Mouse (Mus musculus): ENCODE measurements around the gene Ube2b. TPM values are rescaled to one million over a fixed set of nuclear protein-coding genes. Genes with fewer than 3 reads are reported as not detected.
A peak's percentile ranks its signal among the peaks of the same experiment; 100 is the strongest.

Gene Ube2b
- polyA plus RNA-seq, 1 experiment = 195 TPM

- no peak for DNase-seq (ENCODE audit: low read depth)
- no peak for TF ChIP-seq CTCF (IDR thresholded peaks at IDR 0.05; ENCODE audit: borderline replicate concordance, extremely low read depth, insufficient read depth, insufficient read length)
- TF ChIP-seq POLR2A (IDR thresholded peaks at IDR 0.05; ENCODE audit: borderline replicate concordance, extremely low read depth, insufficient read depth, insufficient read length, poor library complexity, severe bottlenecking) = no peak
These were observed 33.9 kb downstream of the Ube2b start for GRCm38 (mm10) chr11:51966651-51967050.

- TF ChIP-seq CTCF (IDR thresholded peaks at IDR 0.05; ENCODE audit: borderline replicate concordance, extremely low read depth, insufficient read depth, insufficient read length) = no peak
- no peak for TF ChIP-seq POLR2A (IDR thresholded peaks at IDR 0.05; ENCODE audit: borderline replicate concordance, extremely low read depth, insufficient read depth, insufficient read length, poor library complexity, severe bottlenecking)
- no peak for DNase-seq (ENCODE audit: low read depth)
These were observed 38.3 kb downstream of the Ube2b start for GRCm38 (mm10) chr11:51962277-51962676.

- DNase-seq (ENCODE audit: low read depth) = no peak
- TF ChIP-seq CTCF (IDR thresholded peaks at IDR 0.05; ENCODE audit: borderline replicate concordance, extremely low read depth, insufficient read depth, insufficient read length) (no peak), POLR2A (IDR thresholded peaks at IDR 0.05; ENCODE audit: borderline replicate concordance, extremely low read depth, insufficient read depth, insufficient read length, poor library complexity, severe bottlenecking) (no peak)
These were observed 38.8 kb downstream of the Ube2b start for GRCm38 (mm10) chr11:51961761-51962160.

GRCm38 (mm10) chr11:51960967-51961471 is 39.5 kb downstream of the Ube2b start:
- DNase-seq (ENCODE audit: low read depth) = peak; percentile 50
- TF ChIP-seq CTCF (IDR thresholded peaks at IDR 0.05; ENCODE audit: borderline replicate concordance, extremely low read depth, insufficient read depth, insufficient read length) = no peak
- TF ChIP-seq POLR2A (IDR thresholded peaks at IDR 0.05; ENCODE audit: borderline replicate concordance, extremely low read depth, insufficient read depth, insufficient read length, poor library complexity, severe bottlenecking) = no peak

- DNase-seq (ENCODE audit: low read depth) = no peak
- TF ChIP-seq POLR2A (IDR thresholded peaks at IDR 0.05; ENCODE audit: borderline replicate concordance, extremely low read depth, insufficient read depth, insufficient read length, poor library complexity, severe bottlenecking) = no peak
- no peak for TF ChIP-seq CTCF (IDR thresholded peaks at IDR 0.05; ENCODE audit: borderline replicate concordance, extremely low read depth, insufficient read depth, insufficient read length)
These were observed 40.5 kb downstream of the Ube2b start for GRCm38 (mm10) chr11:51960061-51960460.

- DNase-seq (ENCODE audit: low read depth) = no peak
- TF ChIP-seq CTCF (IDR thresholded peaks at IDR 0.05; ENCODE audit: borderline replicate concordance, extremely low read depth, insufficient read depth, insufficient read length) (no peak), POLR2A (IDR thresholded peaks at IDR 0.05; ENCODE audit: borderline replicate concordance, extremely low read depth, insufficient read depth, insufficient read length, poor library complexity, severe bottlenecking) (no peak)
These were observed 41.1 kb downstream of the Ube2b start for GRCm38 (mm10) chr11:51959511-51959910.

GRCm38 (mm10) chr11:51957760-51958159 is 42.8 kb downstream of the Ube2b start:
- TF ChIP-seq POLR2A (IDR thresholded peaks at IDR 0.05; ENCODE audit: borderline replicate concordance, extremely low read depth, insufficient read depth, insufficient read length, poor library complexity, severe bottlenecking) (no peak), CTCF (IDR thresholded peaks at IDR 0.05; ENCODE audit: borderline replicate concordance, extremely low read depth, insufficient read depth, insufficient read length) (no peak)
- DNase-seq (ENCODE audit: low read depth) = no peak

- TF ChIP-seq CTCF (IDR thresholded peaks at IDR 0.05; ENCODE audit: borderline replicate concordance, extremely low read depth, insufficient read depth, insufficient read length) (no peak), POLR2A (IDR thresholded peaks at IDR 0.05; ENCODE audit: borderline replicate concordance, extremely low read depth, insufficient read depth, insufficient read length, poor library complexity, severe bottlenecking) (no peak)
- no peak for DNase-seq (ENCODE audit: low read depth)
These were observed 44.5 kb downstream of the Ube2b start for GRCm38 (mm10) chr11:51956112-51956511.

- no peak for TF ChIP-seq POLR2A (IDR thresholded peaks at IDR 0.05; ENCODE audit: borderline replicate concordance, extremely low read depth, insufficient read depth, insufficient read length, poor library complexity, severe bottlenecking)
- no peak for TF ChIP-seq CTCF (IDR thresholded peaks at IDR 0.05; ENCODE audit: borderline replicate concordance, extremely low read depth, insufficient read depth, insufficient read length)
- DNase-seq (ENCODE audit: low read depth) = no peak
These were observed 48.6 kb downstream of the Ube2b start for GRCm38 (mm10) chr11:51951861-51952420.

- DNase-seq (ENCODE audit: low read depth) = no peak
- TF ChIP-seq POLR2A (IDR thresholded peaks at IDR 0.05; ENCODE audit: borderline replicate concordance, extremely low read depth, insufficient read depth, insufficient read length, poor library complexity, severe bottlenecking) (no peak), CTCF (IDR thresholded peaks at IDR 0.05; ENCODE audit: borderline replicate concordance, extremely low read depth, insufficient read depth, insufficient read length) (no peak)
These were observed 50.6 kb downstream of the Ube2b start for GRCm38 (mm10) chr11:51949919-51950318.

- TF ChIP-seq CTCF (IDR thresholded peaks at IDR 0.05; ENCODE audit: borderline replicate concordance, extremely low read depth, insufficient read depth, insufficient read length) (no peak), POLR2A (IDR thresholded peaks at IDR 0.05; ENCODE audit: borderline replicate concordance, extremely low read depth, insufficient read depth, insufficient read length, poor library complexity, severe bottlenecking) (no peak)
- no peak for DNase-seq (ENCODE audit: low read depth)
These were observed 51.3 kb downstream of the Ube2b start for GRCm38 (mm10) chr11:51949155-51949840.

GRCm38 (mm10) chr11:51946144-51946543 is 54.4 kb downstream of the Ube2b start:
- DNase-seq (ENCODE audit: low read depth) = no peak
- no peak for TF ChIP-seq POLR2A (IDR thresholded peaks at IDR 0.05; ENCODE audit: borderline replicate concordance, extremely low read depth, insufficient read depth, insufficient read length, poor library complexity, severe bottlenecking)
- no peak for TF ChIP-seq CTCF (IDR thresholded peaks at IDR 0.05; ENCODE audit: borderline replicate concordance, extremely low read depth, insufficient read depth, insufficient read length)

Measured in brain, embryonic 14.5 days (tissue).